ENCODE assay signal across 23 mouse cellular contexts in the genomic region with DNA sequence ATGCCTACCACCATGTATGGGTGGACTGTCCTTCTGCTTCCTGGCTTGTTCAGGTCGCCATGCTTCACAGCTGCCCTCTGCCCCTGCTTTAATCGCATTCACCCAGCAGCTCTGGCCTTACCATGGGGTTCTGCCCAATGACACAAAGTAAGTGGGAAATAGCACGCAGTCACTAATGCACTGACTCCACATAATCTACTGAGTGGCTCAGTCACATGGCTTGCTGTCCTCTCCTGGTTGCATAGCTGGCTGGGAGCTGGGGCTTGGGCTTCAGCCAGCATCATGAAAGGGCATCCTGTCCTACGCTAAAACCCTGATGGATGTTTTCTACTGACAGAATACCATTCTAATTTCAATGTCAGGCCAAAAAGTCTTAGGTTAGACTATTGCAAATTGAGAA.
A peak's percentile ranks its signal among the peaks of the same experiment; 100 is the strongest.
DNase-seq lines count a peak whose midpoint lies in the region; ATAC-seq and TF ChIP-seq lines count a peak whose summit lies in the region.
"Had no signal": no experiment of that assay in that cellular context is flagged by ENCODE, and none has a peak within 500 bp of the region (broad histone marks: within the 10 kb centered on the region; RNA-seq: fewer than 3 reads in every experiment).

No protein-coding gene starts in this region.

- peak; percentile 49 to 61 for DNase-seq in adrenal gland, adult (ENCODE audit: inconsistent age in 2 of 2, low spot score in 1 of 2)
- no peak for DNase-seq in adrenal gland, adult 18-20 months (ENCODE audit: low spot score in 2 of 2)
- peak; percentile 26 to 38 for DNase-seq in heart, adult 2 months
- peak; percentile 42 for DNase-seq in adrenal gland, postnatal 14 days
- peak; percentile 37 to 38 for DNase-seq in heart, postnatal 10 days
- DNase-seq in right cerebral cortex, adult 18-20 months, result no peak
- no peak for DNase-seq in ovary, postnatal 10 days (ENCODE audit: low spot score)
- DNase-seq: B cell, adult 2 months; cerebellum, adult 18-20 months; cerebellum, adult 9-11 months; cerebellum, postnatal 36 days; gastrocnemius, postnatal 14 days; kidney, adult 11 months; kidney, adult 9 months had no signal

- H3K27ac ChIP-seq in heart, adult 2 months, result no peak overlapping the region
- no peak overlapping the region for H3K27ac ChIP-seq in heart, embryonic 12.5 days (ENCODE audit: poor library complexity, severe bottlenecking)
- H3K27ac ChIP-seq: embryonic facial prominence, embryonic 13.5 days; forebrain, embryonic 12.5 days; heart, embryonic 15.5 days; hindbrain, embryonic 13.5 days; hindbrain, postnatal 0 days had no signal

- H3K9me3 ChIP-seq in heart, embryonic 12.5 days (replicated peaks), result 0 out of 2 replicates have a peak, but pooled peaks cover 7% of the 10 kb centered on the region
- H3K9me3 ChIP-seq: embryonic facial prominence, embryonic 13.5 days; forebrain, embryonic 12.5 days; G1E; heart, embryonic 15.5 days; hindbrain, embryonic 13.5 days had no signal

- H3K4me1 ChIP-seq in heart, adult 2 months (ENCODE audit: control insufficient read depth, insufficient read depth, low read length), result peaks cover 2% of the 10 kb centered on the region; the same call in 1 of the 2 replicates
- H3K4me1 ChIP-seq in heart, embryonic 12.5 days (replicated peaks), result no peaks in the 10 kb centered on the region
- H3K4me1 ChIP-seq: embryonic facial prominence, embryonic 13.5 days; forebrain, embryonic 12.5 days; heart, embryonic 15.5 days; hindbrain, embryonic 13.5 days had no signal

- no peak overlapping the region for H3K4me3 ChIP-seq in heart, adult 2 months
- H3K4me3 ChIP-seq in heart, embryonic 12.5 days, result no peak overlapping the region
- H3K4me3 ChIP-seq: embryonic facial prominence, embryonic 13.5 days; forebrain, embryonic 12.5 days; heart, embryonic 15.5 days; hindbrain, embryonic 13.5 days had no signal

- intact Hi-C loops in heart, adult 2 months (cut with DNase I), result no loop called here
- intact Hi-C loops in heart, postnatal 10 days (cut with DNase I), result no loop called here

- no peak for TF ChIP-seq CTCF in heart, adult 2 months (IDR thresholded peaks at IDR 0.05)

- ATAC-seq in heart, embryonic 12.5 days (ENCODE audit: insufficient number of reproducible peaks, low FRiP score), result no peak
- ATAC-seq: CD4-positive, CD25-positive, alpha-beta regulatory T cell, adult 4 months; forebrain, embryonic 16.5 days; hindbrain, postnatal 0 days had no signal

- H3K79me2 ChIP-seq in heart, adult 2 months (replicated peaks; ENCODE audit: control insufficient read depth, insufficient read depth, low read length), result no peaks in the 10 kb centered on the region

- 65% methylated on average over 4 of the region's 4 CpGs for WGBS in heart, adult 2 months
- WGBS in heart, embryonic 12.5 days, result 77% methylated on average over 4 of the region's 4 CpGs

- TF ChIP-seq POLR2A in heart, adult 2 months (IDR thresholded peaks at IDR 0.05; ENCODE audit: insufficient read depth, low read depth, low read length), result no peak

- H3K36me3 ChIP-seq in heart, adult 2 months (ENCODE audit: control insufficient read depth, insufficient read depth, low read length), result no peaks in the 10 kb centered on the region
- H3K36me3 ChIP-seq in heart, embryonic 12.5 days, result no peaks in the 10 kb centered on the region
- H3K36me3 ChIP-seq: embryonic facial prominence, embryonic 13.5 days; forebrain, embryonic 12.5 days; G1E; heart, embryonic 15.5 days; hindbrain, embryonic 13.5 days had no signal

- H3K4me2 ChIP-seq in heart, embryonic 12.5 days, result no peak overlapping the region
- H3K4me2 ChIP-seq: embryonic facial prominence, embryonic 13.5 days; forebrain, embryonic 12.5 days; heart, embryonic 15.5 days; hindbrain, embryonic 13.5 days had no signal

- no peak overlapping the region for H3K9ac ChIP-seq in heart, adult 2 months (ENCODE audit: low read depth, low read length)
- H3K9ac ChIP-seq in heart, embryonic 12.5 days, result no peak overlapping the region
- H3K9ac ChIP-seq: embryonic facial prominence, embryonic 13.5 days; forebrain, embryonic 12.5 days; heart, embryonic 15.5 days; hindbrain, embryonic 13.5 days had no signal

- no peak for TF ChIP-seq EP300 in heart, adult 2 months (IDR thresholded peaks at IDR 0.05; ENCODE audit: insufficient read depth, low read depth, low read length)

- H3K27me3 ChIP-seq in heart, adult 2 months (ENCODE audit: control insufficient read depth, insufficient read depth, low read length), result no peaks in the 10 kb centered on the region
- H3K27me3 ChIP-seq in heart, embryonic 12.5 days (replicated peaks), result no peaks in the 10 kb centered on the region
- H3K27me3 ChIP-seq: embryonic facial prominence, embryonic 13.5 days; forebrain, embryonic 12.5 days; heart, embryonic 15.5 days; hindbrain, embryonic 13.5 days had no signal

Comparison
In these comparisons a context has a peak if more than half of its experiments do, and no peak if none do; other contexts are left out.
1. DNase-seq: peak in adrenal gland, adult (2 of 2), heart, adult 2 months (2 of 2), adrenal gland, postnatal 14 days (single experiment) and heart, postnatal 10 days (2 of 2); none in adrenal gland, adult 18-20 months (0 of 2), right cerebral cortex, adult 18-20 months (single experiment) and ovary, postnatal 10 days (single experiment).